Mouse (Mus musculus) liver, embryonic 14.5 days (tissue): ENCODE data around the gene Rela.

ENCODE experiments used
- CTCF ChIP-seq: IDR thresholded peaks from 2 replicates; pipeline ENCODE4 v1.5.1; 2016; ENCODE audit warnings: antibody characterized with exemption, low read depth, control low read depth
- EP300 ChIP-seq: IDR thresholded peaks from 2 replicates; pipeline ENCODE4 v1.6.1; 2016; ENCODE audit warnings: antibody characterized with exemption, low read depth

DNA sequence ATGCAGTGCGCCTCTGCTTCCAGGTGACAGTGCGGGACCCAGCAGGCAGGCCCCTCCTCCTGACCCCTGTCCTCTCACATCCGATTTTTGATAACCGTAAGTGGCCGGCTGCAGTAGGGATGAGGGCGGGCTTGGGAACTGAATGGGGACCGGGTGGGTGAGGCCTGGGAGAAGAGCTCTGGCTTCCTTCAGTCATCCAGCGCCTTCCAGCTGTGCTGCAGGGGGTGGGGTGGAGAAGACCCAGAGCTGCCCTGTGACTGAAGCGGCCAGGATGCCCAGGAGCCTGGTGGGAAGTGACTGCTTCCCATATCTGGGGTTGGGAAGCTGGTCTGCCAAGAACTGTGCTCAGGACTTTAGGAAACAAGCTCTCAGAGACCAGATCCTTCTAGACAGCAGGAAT is 3.1 kb downstream of the Rela start:
- TF ChIP-seq CTCF (no peak), EP300 (no peak)
